Mouse (Mus musculus) bone marrow, adult 2 months (tissue): ENCODE results near the gene Ptpn13.

Experiments used
- CTCF ChIP-seq: fragments of 200-500 bp; IDR thresholded peaks from 2 replicates; pipeline ENCODE4 v1.5.1; 2011; ENCODE audit warnings: low read length, control low read depth; ENCODE audit not compliant: control insufficient read depth, insufficient read depth
- POLR2A ChIP-seq: fragments of 200-500 bp; IDR thresholded peaks from 2 replicates; pipeline ENCODE4 v1.6.1; 2011; ENCODE audit warnings: low read depth, mild to moderate bottlenecking, control low read depth, low read length, borderline replicate concordance; ENCODE audit not compliant: control insufficient read depth

DNA sequence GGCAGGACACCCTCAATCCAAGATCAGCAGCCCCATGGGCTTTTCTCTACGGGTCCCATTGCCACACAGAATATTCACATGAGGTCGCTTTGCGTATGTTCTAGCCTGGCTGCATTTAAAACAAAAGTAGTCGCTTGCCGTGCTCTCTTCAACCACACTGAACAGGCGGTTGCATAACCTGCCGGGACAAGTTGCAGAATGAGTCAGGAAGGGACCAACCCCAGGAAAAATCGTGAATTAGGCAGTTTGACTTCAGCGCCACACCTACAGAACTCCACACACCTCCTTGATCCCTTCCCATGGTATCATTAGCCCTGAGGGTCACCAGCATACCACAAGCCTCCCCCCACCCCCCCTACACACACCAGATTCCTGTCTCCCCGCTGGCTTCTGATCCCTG, 4.4 kb upstream of the Ptpn13 start:
- TF ChIP-seq CTCF (no peak), POLR2A (no peak)
